Mouse (Mus musculus): ENCODE measurements at regions not wholly inside any gene's neighbourhood (a gene's known extent, or its start where the extent isn't known, plus 50 kb on each side); places are given as distances from the start of the nearest gene placed in this dataset.

DNA sequence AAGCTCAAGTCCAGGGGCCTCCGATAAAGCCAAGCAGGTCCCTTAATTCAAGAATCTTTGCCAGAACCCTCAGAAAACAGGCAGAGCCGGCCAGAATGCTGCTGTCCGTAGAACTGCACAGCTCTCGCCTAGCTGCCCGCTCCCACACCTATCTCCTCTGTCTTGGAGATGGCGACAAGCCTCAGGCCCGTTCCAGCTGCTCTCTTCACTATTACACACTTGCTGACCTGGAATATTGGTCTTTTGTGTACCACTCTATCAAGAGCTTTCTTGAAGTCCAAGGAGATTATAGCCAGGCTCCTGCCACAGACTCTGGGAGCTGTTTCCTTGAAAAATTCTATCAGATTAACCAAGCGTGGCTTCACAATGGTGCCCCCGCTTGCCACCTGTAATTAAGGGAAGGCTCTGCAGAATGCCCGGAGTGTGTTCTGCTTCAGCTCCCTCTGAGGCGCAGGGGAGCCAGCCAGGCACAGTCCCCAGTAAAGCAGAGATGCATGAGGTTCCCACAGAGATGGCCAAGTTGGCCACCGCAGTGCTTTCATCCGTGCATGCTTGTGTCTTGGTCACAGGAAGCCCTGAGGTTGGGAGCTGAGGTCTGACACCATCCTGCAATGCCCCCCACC lies 496.8 kb downstream of the Cdh26 start:
- TF ChIP-seq CTCF (IDR thresholded peaks at IDR 0.05; ENCODE audit: low read depth) (no peak), EP300 (optimal IDR thresholded peaks at IDR 0.05) (no peak)
